Mouse (Mus musculus) heart, embryonic 12.5 days (tissue): ENCODE measurements around the gene Gm38100. TPM values are rescaled to one million over a fixed set of nuclear protein-coding genes. Genes with fewer than 3 reads are reported as not detected.

ENCODE experiments used
- polyA plus RNA-seq: library from polyadenylated mRNA; unstranded; fragments of >200 nt; fragmentation: Nextera tagmentation; extraction: Ambion mirVana; gene quantifications from 2 replicates; pipeline ENCODE4 v1.2.1, GENCODE M21; 2016

The Gm38100 gene
- polyA plus RNA-seq, 1 experiment from 2014 or later, result not detected

Other genes starting within 250 kb of the Gm38100 start
- 15.3 and 16.6 TPM in 2 replicates for gene Opn3, start 227.6 kb upstream of the Gm38100 start, polyA plus RNA-seq
- gene Chml, start 227.4 kb upstream of the Gm38100 start, polyA plus RNA-seq, result 8.1 and 8.5 TPM in 2 replicates
- gene Wdr64, start 221.7 kb upstream of the Gm38100 start, polyA plus RNA-seq, result not detected in 2 replicates
- 44.2 and 47.4 TPM in 2 replicates for gene Exo1, start 39.7 kb upstream of the Gm38100 start, polyA plus RNA-seq
- gene Rbm8a2, start 58.8 kb downstream of the Gm38100 start, polyA plus RNA-seq, result 0.42 and 0.51 TPM in 2 replicates